Mouse (Mus musculus) 416B (cell line): ENCODE measurements around the gene Pdf.
"Not testable (repeated sequence)": the region's sequence is repeated elsewhere in the genome, so short reads cannot be mapped to it uniquely, and the experiment has no call there.

Experiments used
- DNase-seq: peaks from one replicate; pipeline ENCODE4 v3.0.0; 2011; ENCODE audit warnings: low read depth

The Pdf gene

GRCm38 (mm10) chr8:107036626-107037025 lies 11.8 kb downstream of the Pdf start:
- peak; percentile 87 for DNase-seq

GRCm38 (mm10) chr8:107035641-107036040 lies 12.8 kb downstream of the Pdf start:
- DNase-seq = no peak

- not testable (repeated sequence) for DNase-seq
Measured at GRCm38 (mm10) chr8:107033609-107034008, 14.8 kb downstream of the Pdf start.

- peak; percentile 13 for DNase-seq
Measured at GRCm38 (mm10) chr8:107031577-107032090, 16.8 kb downstream of the Pdf start.

- peak; percentile 90 for DNase-seq
Measured at GRCm38 (mm10) chr8:107030650-107031576, 17.5 kb downstream of the Pdf start, which contains the start of gene Vps4a. Gene Vps4a (plus strand): TSS chr8:107031222.

- DNase-seq = peak; percentile 79
Measured at GRCm38 (mm10) chr8:107030058-107030457, 18.4 kb downstream of the Pdf start.

- DNase-seq = no peak
Measured at GRCm38 (mm10) chr8:107029310-107029709, 19.1 kb downstream of the Pdf start.

- DNase-seq = peak; percentile 68
Measured at GRCm38 (mm10) chr8:107023479-107023878, 24.9 kb downstream of the Pdf start.

- DNase-seq = no peak
Measured at GRCm38 (mm10) chr8:107014915-107015314, 33.5 kb downstream of the Pdf start.

GRCm38 (mm10) chr8:107012666-107013065 lies 35.7 kb downstream of the Pdf start:
- DNase-seq = no peak

- no peak for DNase-seq
Measured at GRCm38 (mm10) chr8:107007795-107008194, 40.6 kb downstream of the Pdf start.

- DNase-seq = peak; percentile 85
Measured at GRCm38 (mm10) chr8:107002532-107002931, 45.9 kb downstream of the Pdf start.

- no peak for DNase-seq
Measured at GRCm38 (mm10) chr8:106999068-106999467, 49.3 kb downstream of the Pdf start.

GRCm38 (mm10) chr8:106997416-106997815 lies 51.0 kb downstream of the Pdf start:
- peak; percentile 28 for DNase-seq

GRCm38 (mm10) chr8:106996339-106996738 lies 52.1 kb downstream of the Pdf start:
- peak; percentile 27 for DNase-seq
